ENCODE assay signal across 10 mouse cellular contexts in genomic region chr2:112215977-112216376, GRCm38 (mm10). TPM values are rescaled to one million over a fixed set of nuclear protein-coding genes. Genes with fewer than 3 reads are reported as not detected.
DNase-seq lines count a peak whose midpoint lies in the region; ATAC-seq and TF ChIP-seq lines count a peak whose summit lies in the region.
"Had no signal": no experiment of that assay in that cellular context is flagged by ENCODE, and none has a peak within 500 bp of the region (broad histone marks: within the 10 kb centered on the region; RNA-seq: fewer than 3 reads in every experiment).

No protein-coding gene starts in this region.

- no peak for TF ChIP-seq POLR2A in bone marrow, adult 2 months (IDR thresholded peaks at IDR 0.05; ENCODE audit: borderline replicate concordance, control insufficient read depth, low read depth, low read length)

- no peaks in the 10 kb centered on the region; the same call in 1 of the 2 replicates for H3K4me1 ChIP-seq in bone marrow, adult 2 months (ENCODE audit: control insufficient read depth, insufficient read depth, low read length)
- H3K4me1 ChIP-seq in midbrain, postnatal 0 days (ENCODE audit: insufficient read depth, low read length): no peaks in the 10 kb centered on the region

- H3K27ac ChIP-seq in bone marrow, adult 2 months (ENCODE audit: control insufficient read depth, insufficient read depth, low read depth, low read length, poor library complexity): no peak overlapping the region
- no peak overlapping the region for H3K27ac ChIP-seq in midbrain, postnatal 0 days (ENCODE audit: low read depth, low read length)

- peak; percentile 14 for DNase-seq in heart, postnatal 4 days
- DNase-seq in heart, adult 8-10 months (ENCODE audit: low spot score): no peak
- DNase-seq in CD4-positive, CD25-positive, alpha-beta regulatory T cell, adult 2 months (ENCODE audit: low read depth, low spot score): peak; percentile 65
- DNase-seq in midbrain, postnatal 0 days (ENCODE audit: low spot score): peak; percentile 72
- no peak for DNase-seq in adrenal gland, adult 8-10 months
- DNase-seq in spleen, adult 12 weeks (ENCODE audit: low spot score): no peak

- peak; percentile 86 for ATAC-seq in inflammation-experienced regulatory T-cells, adult 6 months
- peak; percentile 63; the same call in 1 of the 2 replicates for ATAC-seq in midbrain, postnatal 0 days (ENCODE audit: low FRiP score)

- no peak overlapping the region for H3K4me2 ChIP-seq in midbrain, postnatal 0 days (ENCODE audit: low read depth, low read length, poor library complexity, severe bottlenecking)

- peak; percentile 17; the same call in 1 of the 2 replicates for TF ChIP-seq CTCF in bone marrow, adult 2 months (IDR thresholded peaks at IDR 0.05; ENCODE audit: control insufficient read depth, insufficient read depth, low read length)
- peak; percentile 82 for TF ChIP-seq CTCF in midbrain, postnatal 0 days (IDR thresholded peaks at IDR 0.05)

- 8% methylated on average over 1 of the region's 1 CpGs for WGBS in bone marrow, adult 2 months
- WGBS in midbrain, postnatal 0 days: 17% methylated on average over 1 of the region's 1 CpGs

- H3K9me3 ChIP-seq in midbrain, postnatal 0 days (ENCODE audit: low read length): no peaks in the 10 kb centered on the region

- H3K27me3 ChIP-seq in midbrain, postnatal 0 days (ENCODE audit: insufficient read depth, low read length): no peaks in the 10 kb centered on the region

- H3K9ac ChIP-seq in midbrain, postnatal 0 days (replicated peaks; ENCODE audit: low read length, poor library complexity, severe bottlenecking): no peak overlapping the region

- no peak overlapping the region for H3K4me3 ChIP-seq in bone marrow, adult 2 months (replicated peaks; ENCODE audit: control insufficient read depth, low read depth, low read length)
- no peak overlapping the region for H3K4me3 ChIP-seq in midbrain, postnatal 0 days (ENCODE audit: low read depth, low read length)

- no peaks in the 10 kb centered on the region for H3K36me3 ChIP-seq in midbrain, postnatal 0 days (ENCODE audit: insufficient read depth, low read length)

RNA-seq across cellular contexts. Expression of gene Lpcat4, which starts 23.3 kb away (rescaled TPM):
- total RNA-seq in heart, postnatal 4 days (2021): 1 to 10 TPM; 6.6 to 7.7 TPM
- 1 to 10 TPM; 2.6 to 3.6 (median 2.8) TPM for total RNA-seq in heart, adult 8-10 months (2022)
- 26.1 and 28.3 TPM in 2 replicates for polyA plus RNA-seq in bone marrow, adult 2 months (2011; ENCODE audit: insufficient read depth, insufficient read length, low replicate concordance, missing spikeins)
- polyA plus RNA-seq in inflammation-experienced regulatory T-cells, adult 6 months (2017; shearing (Covaris generic)): 10 to 100 TPM; 30.4 to 45.0 (median 34.4) TPM
- total RNA-seq in midbrain, postnatal 0 days (2014; rRNA removed): 23.3 and 37.2 TPM in 2 replicates
- polyA plus RNA-seq in midbrain, postnatal 0 days (2015; fragmentation: Nextera tagmentation; extraction: Ambion mirVana): 20.2 and 21.6 TPM in 2 replicates
- 10 to 100 TPM in 1 of 4 experiments, 1 to 10 TPM in 3; 5.1 to 10.7 (median 7.1) TPM for total RNA-seq in adrenal gland, adult 8-10 months (2022)

RNA-seq across cellular contexts. Expression of gene Nutm1, which starts 43.1 kb away (rescaled TPM):
- not detected for total RNA-seq in heart, postnatal 4 days (2021)
- not detected for total RNA-seq in heart, adult 8-10 months (2022)
- not detected in 2 replicates for polyA plus RNA-seq in bone marrow, adult 2 months (2011; ENCODE audit: insufficient read depth, insufficient read length, low replicate concordance, missing spikeins)
- not detected for polyA plus RNA-seq in inflammation-experienced regulatory T-cells, adult 6 months (2017; shearing (Covaris generic))
- not detected in 2 replicates for total RNA-seq in midbrain, postnatal 0 days (2014; rRNA removed)
- 0.06 and 0.09 TPM in 2 replicates for polyA plus RNA-seq in midbrain, postnatal 0 days (2015; fragmentation: Nextera tagmentation; extraction: Ambion mirVana)
- under 1 TPM in 1 of 4 experiments, not detected in 3; 0.06 TPM for total RNA-seq in adrenal gland, adult 8-10 months (2022)
- polyA plus RNA-seq: large intestine, adult 2 months; small intestine, adult 2 months had no signal

RNA-seq across cellular contexts. Expression of gene Nop10, which starts 45.7 kb away (rescaled TPM):
- 10 to 100 TPM; 64.1 to 65.4 TPM for total RNA-seq in heart, postnatal 4 days (2021)
- total RNA-seq in heart, adult 8-10 months (2022): 10 to 100 TPM; 57.1 to 65.3 (median 63.2) TPM
- polyA plus RNA-seq in bone marrow, adult 2 months (2011; ENCODE audit: insufficient read depth, insufficient read length, low replicate concordance, missing spikeins): 34.5 and 79.9 TPM in 2 replicates
- 100 to 1,000 TPM; 152 to 243 (median 201) TPM for polyA plus RNA-seq in inflammation-experienced regulatory T-cells, adult 6 months (2017; shearing (Covaris generic))
- 75.7 and 111 TPM in 2 replicates for total RNA-seq in midbrain, postnatal 0 days (2014; rRNA removed)
- polyA plus RNA-seq in midbrain, postnatal 0 days (2015; fragmentation: Nextera tagmentation; extraction: Ambion mirVana): 151 and 158 TPM in 2 replicates
- total RNA-seq in adrenal gland, adult 8-10 months (2022): 100 to 1,000 TPM in 2 of 4 experiments, 10 to 100 TPM in 2; 77.3 to 151 (median 111) TPM

RNA-seq across cellular contexts. Expression of gene Slc12a6, which starts 49.6 kb away (rescaled TPM):
- total RNA-seq in heart, postnatal 4 days (2021): 10 to 100 TPM; 35.5 to 36.5 TPM
- total RNA-seq in heart, adult 8-10 months (2022): 10 to 100 TPM; 28.2 to 35.4 (median 31.2) TPM
- 24.4 and 45.4 TPM in 2 replicates for polyA plus RNA-seq in bone marrow, adult 2 months (2011; ENCODE audit: insufficient read depth, insufficient read length, low replicate concordance, missing spikeins)
- polyA plus RNA-seq in inflammation-experienced regulatory T-cells, adult 6 months (2017; shearing (Covaris generic)): 10 to 100 TPM; 37.3 to 57.5 (median 52.3) TPM
- total RNA-seq in midbrain, postnatal 0 days (2014; rRNA removed): 69.7 and 81.6 TPM in 2 replicates
- polyA plus RNA-seq in midbrain, postnatal 0 days (2015; fragmentation: Nextera tagmentation; extraction: Ambion mirVana): 13.3 and 14.1 TPM in 2 replicates
- 10 to 100 TPM; 41.1 to 56.3 (median 49.1) TPM for total RNA-seq in adrenal gland, adult 8-10 months (2022)

RNA-seq across cellular contexts. Expression of gene Gm21985, which starts 50.1 kb away (rescaled TPM):
- not detected for total RNA-seq in heart, postnatal 4 days (2021)
- total RNA-seq in heart, adult 8-10 months (2022): 1 to 10 TPM in 2 of 4 experiments, under 1 TPM in 2; 0.49 to 2.4 (median 0.91) TPM
- polyA plus RNA-seq in bone marrow, adult 2 months (2011; ENCODE audit: insufficient read depth, insufficient read length, low replicate concordance, missing spikeins): 0.85 TPM in 1 of 2 replicates, not detected in the other
- polyA plus RNA-seq in inflammation-experienced regulatory T-cells, adult 6 months (2017; shearing (Covaris generic)): not detected
- 2.3 and 2.5 TPM in 2 replicates for total RNA-seq in midbrain, postnatal 0 days (2014; rRNA removed)
- not detected in 2 replicates for polyA plus RNA-seq in midbrain, postnatal 0 days (2015; fragmentation: Nextera tagmentation; extraction: Ambion mirVana)
- total RNA-seq in adrenal gland, adult 8-10 months (2022): 1 to 10 TPM in 1 of 4 experiments, not detected in 3; 1.5 TPM
- polyA plus RNA-seq: small intestine, adult 2 months had no signal

Comparison
In these comparisons a context has a peak if more than half of its experiments do, and no peak if none do; other contexts are left out.
1. DNase-seq: peak in heart, postnatal 4 days (single experiment), CD4-positive, CD25-positive, alpha-beta regulatory T cell, adult 2 months (single experiment) and midbrain, postnatal 0 days (single experiment); none in heart, adult 8-10 months (single experiment), adrenal gland, adult 8-10 months (single experiment) and spleen, adult 12 weeks (single experiment).